Mouse (Mus musculus) erythroblast, embryonic 14.5 days (primary cell): ENCODE results near the gene Hnrnpf.

Experiments
- GATA1 ChIP-seq: IDR thresholded peaks from 2 replicates; pipeline ENCODE4 v1.6.1; 2012; ENCODE audit warnings: low read length, inconsistent platforms, mixed read lengths
- TAL1 ChIP-seq: IDR thresholded peaks from 3 replicates; pipeline ENCODE4 v1.6.1; 2012; ENCODE audit warnings: low read length, inconsistent platforms, mixed read lengths

GRCm38 (mm10) chr6:117934301-117934700 is 34.2 kb downstream of the Hnrnpf start:
- TF ChIP-seq GATA1, result no peak
- TF ChIP-seq TAL1, result no peak
